Mouse (Mus musculus): ENCODE results near the gene Dnah6. TPM values are rescaled to one million over a fixed set of nuclear protein-coding genes. Genes with fewer than 3 reads are reported as not detected.

The Dnah6 gene
- total and polyA plus RNA-seq, 3 experiments: under 0.01 to 0.06 (median 0.04) TPM

DNA sequence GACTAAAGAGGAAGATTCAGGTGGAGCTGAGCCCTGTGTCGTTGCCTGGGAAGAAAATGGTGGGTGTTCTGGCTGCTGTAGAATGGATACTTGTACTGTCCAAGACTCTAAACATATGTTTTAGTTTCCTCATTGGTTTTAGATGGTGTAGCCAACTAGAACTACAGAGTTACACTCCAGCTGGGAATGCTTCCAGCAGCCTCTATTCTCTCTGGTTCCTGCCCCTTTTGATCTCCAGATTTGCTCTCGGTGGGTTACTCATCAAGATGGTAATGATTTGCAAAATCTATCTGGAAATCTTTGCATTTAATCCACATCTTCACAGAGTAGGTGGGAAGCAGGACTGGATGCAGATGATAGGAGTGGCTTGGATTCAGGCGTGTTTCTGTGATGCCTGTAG lies 80.6 kb downstream of the Dnah6 start:
- dilution Hi-C loops (cut with MboI; ENCODE audit: extremely low pct_ligation_motif_present, extremely low pct_unique_long_range_greater_than_20kb, low sequenced_read_pairs) (no loop called here), in situ Hi-C loops (cut with MboI; ENCODE audit: low pct_ligation_motif_present, low pct_unique_long_range_greater_than_20kb, low sequenced_read_pairs) (no loop called here)
- Histone ChIP-seq H3K4me1 (ENCODE audit: control insufficient read depth in 1 of 2, insufficient read depth in 2 of 2) (no peaks in the 10 kb centered on the region; a peak in 1 of 4 replicates), H3K27ac (ENCODE audit: insufficient read depth, low read depth) (no peak overlapping the region), H3K79me2 (replicated peaks; ENCODE audit: control insufficient read depth, extremely low read depth, insufficient read depth, poor library complexity, severe bottlenecking) (no peaks in the 10 kb centered on the region), H3K9ac (ENCODE audit: insufficient read depth, low read depth) (no peak overlapping the region), H3K36me3 (replicated peaks in 1 of 2; ENCODE audit: control insufficient read depth in 1 of 2, insufficient read depth in 1 of 2, low read length in 1 of 2) (no peaks in the 10 kb centered on the region), H3K27me3 (replicated peaks) (no peaks in the 10 kb centered on the region), H3K9me3 (replicated peaks; ENCODE audit: low read length) (peaks cover 4% of the 10 kb centered on the region), H3K4me3 (replicated peaks in 1 of 3; ENCODE audit: low read depth in 2 of 3, low read length in 2 of 3, poor library complexity in 1 of 3) (no peak overlapping the region), H3K4me2 (ENCODE audit: insufficient read depth, low read depth, poor library complexity, severe bottlenecking) (no peak overlapping the region)
- no peak for TF ChIP-seq NRF1 (IDR thresholded peaks at IDR 0.05; ENCODE audit: low read depth, low read length)
- TF ChIP-seq RCOR1 (conservative IDR thresholded peaks at IDR 0.05; ENCODE audit: low read depth, low read length): no peak
- no peak for DNase-seq (ENCODE audit: extremely low read depth)

DNA sequence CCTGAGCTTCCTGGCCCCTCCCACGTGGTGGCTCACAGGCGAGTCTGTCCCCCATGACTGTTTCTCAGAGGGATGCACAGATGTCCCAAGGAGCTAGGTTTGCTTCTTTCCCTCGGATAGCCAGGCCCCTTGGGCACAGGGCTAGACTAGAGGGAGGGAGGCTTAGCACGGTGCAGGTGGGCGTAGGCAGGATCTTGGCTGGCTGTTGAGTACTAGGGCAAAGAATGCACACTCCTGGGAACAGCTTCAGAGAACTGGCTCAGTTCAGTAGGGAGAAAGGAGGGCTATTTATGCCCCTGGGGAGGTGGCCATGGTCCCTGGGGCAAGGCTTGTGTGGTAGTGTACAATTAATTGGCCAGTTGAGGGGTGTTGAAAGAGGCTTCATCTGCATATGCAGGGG lies 88.7 kb downstream of the Dnah6 start:
- no peak for DNase-seq (ENCODE audit: extremely low read depth)
- Histone ChIP-seq H3K4me3 (replicated peaks in 1 of 3; ENCODE audit: low read depth in 2 of 3, low read length in 2 of 3, poor library complexity in 1 of 3) (no peak overlapping the region), H3K27ac (ENCODE audit: insufficient read depth, low read depth) (no peak overlapping the region), H3K4me2 (ENCODE audit: insufficient read depth, low read depth, poor library complexity, severe bottlenecking) (no peak overlapping the region), H3K27me3 (replicated peaks) (no peaks in the 10 kb centered on the region), H3K9ac (ENCODE audit: insufficient read depth, low read depth) (no peak overlapping the region), H3K9me3 (replicated peaks; ENCODE audit: low read length) (no peaks in the 10 kb centered on the region), H3K36me3 (replicated peaks in 1 of 2; ENCODE audit: control insufficient read depth in 1 of 2, insufficient read depth in 1 of 2, low read length in 1 of 2) (no peaks in the 10 kb centered on the region), H3K79me2 (replicated peaks; ENCODE audit: control insufficient read depth, extremely low read depth, insufficient read depth, poor library complexity, severe bottlenecking) (no peaks in the 10 kb centered on the region), H3K4me1 (ENCODE audit: control insufficient read depth in 1 of 2, insufficient read depth in 2 of 2) (no peaks in the 10 kb centered on the region)
- in situ Hi-C loops (cut with MboI; ENCODE audit: low pct_ligation_motif_present, low pct_unique_long_range_greater_than_20kb, low sequenced_read_pairs) (no loop called here), dilution Hi-C loops (cut with MboI; ENCODE audit: extremely low pct_ligation_motif_present, extremely low pct_unique_long_range_greater_than_20kb, low sequenced_read_pairs) (no loop called here)
- no peak for TF ChIP-seq MEF2A (IDR thresholded peaks at IDR 0.05; ENCODE audit: borderline replicate concordance, low read depth, low read length)
- no peak for TF ChIP-seq PAX5 (IDR thresholded peaks at IDR 0.05; ENCODE audit: low read length)
- no peak for TF ChIP-seq CHD1 (IDR thresholded peaks at IDR 0.05; ENCODE audit: low read depth, low read length)
- no peak for TF ChIP-seq KAT2A (IDR thresholded peaks at IDR 0.05; ENCODE audit: insufficient replicate concordance, low read length)
- TF ChIP-seq CHD2 (IDR thresholded peaks at IDR 0.05; ENCODE audit: low read length): no peak
- TF ChIP-seq ZNF384 (IDR thresholded peaks at IDR 0.05; ENCODE audit: low read depth, low read length): no peak
- TF ChIP-seq ZC3H11A (IDR thresholded peaks at IDR 0.05; ENCODE audit: low read depth, low read length): no peak
- no peak for TF ChIP-seq CTCF (conservative IDR thresholded peaks at IDR 0.05 in 1 of 2, IDR thresholded peaks at IDR 0.05 in 1 of 2; ENCODE audit: low read depth in 2 of 2, low read length in 2 of 2)
- no peak for TF ChIP-seq EP300 (IDR thresholded peaks at IDR 0.05; ENCODE audit: low read length)
- no peak for TF ChIP-seq POLR2A (IDR thresholded peaks at IDR 0.05; ENCODE audit: low read depth, low read length)
- TF ChIP-seq JUN (IDR thresholded peaks at IDR 0.05; ENCODE audit: insufficient read depth, low read depth, low read length): no peak
- no peak for TF ChIP-seq NELFE (IDR thresholded peaks at IDR 0.05; ENCODE audit: low read depth, low read length)
- TF ChIP-seq TBP (conservative IDR thresholded peaks at IDR 0.05; ENCODE audit: low read depth, low read length): no peak
- no peak for TF ChIP-seq UBTF (IDR thresholded peaks at IDR 0.05; ENCODE audit: low read depth, low read length)

DNA sequence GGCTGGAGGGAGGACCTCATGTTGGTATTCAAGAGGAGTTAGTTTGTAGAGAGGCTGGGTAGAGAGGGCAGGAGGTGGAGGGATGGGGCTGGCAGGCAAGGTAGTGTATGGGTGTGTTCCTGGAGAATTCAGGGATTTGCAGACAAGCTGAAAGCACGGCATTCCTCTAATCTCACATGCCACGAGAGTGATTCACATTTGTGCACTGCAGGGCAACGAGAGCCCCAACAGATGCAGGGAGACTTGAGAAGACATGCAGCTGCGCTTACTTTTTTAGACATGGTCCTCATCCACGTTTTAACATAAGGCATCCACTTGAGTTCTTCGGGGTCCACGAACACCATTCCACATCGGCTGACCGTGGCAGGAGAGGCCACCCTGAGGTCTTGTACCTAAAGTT lies 93.9 kb downstream of the Dnah6 start:
- Histone ChIP-seq H3K27ac (ENCODE audit: insufficient read depth, low read depth) (no peak overlapping the region), H3K9ac (ENCODE audit: insufficient read depth, low read depth) (no peak overlapping the region), H3K36me3 (replicated peaks in 1 of 2; ENCODE audit: control insufficient read depth in 1 of 2, insufficient read depth in 1 of 2, low read length in 1 of 2) (no peaks in the 10 kb centered on the region), H3K4me1 (ENCODE audit: control insufficient read depth in 1 of 2, insufficient read depth in 2 of 2) (no peaks in the 10 kb centered on the region), H3K4me3 (replicated peaks in 1 of 3; ENCODE audit: low read depth in 2 of 3, low read length in 2 of 3, poor library complexity in 1 of 3) (no peak overlapping the region), H3K9me3 (replicated peaks; ENCODE audit: low read length) (no peaks in the 10 kb centered on the region), H3K79me2 (replicated peaks; ENCODE audit: control insufficient read depth, extremely low read depth, insufficient read depth, poor library complexity, severe bottlenecking) (no peaks in the 10 kb centered on the region), H3K27me3 (replicated peaks) (no peaks in the 10 kb centered on the region), H3K4me2 (ENCODE audit: insufficient read depth, low read depth, poor library complexity, severe bottlenecking) (no peak overlapping the region)
- dilution Hi-C loops (cut with MboI; ENCODE audit: extremely low pct_ligation_motif_present, extremely low pct_unique_long_range_greater_than_20kb, low sequenced_read_pairs) (no loop called here), in situ Hi-C loops (cut with MboI; ENCODE audit: low pct_ligation_motif_present, low pct_unique_long_range_greater_than_20kb, low sequenced_read_pairs) (no loop called here)
- DNase-seq (ENCODE audit: extremely low read depth): no peak
- no peak for TF ChIP-seq USF2 (conservative IDR thresholded peaks at IDR 0.05; ENCODE audit: low read depth, low read length)
- no peak for TF ChIP-seq TCF12 (IDR thresholded peaks at IDR 0.05; ENCODE audit: low read depth, low read length)
- TF ChIP-seq NRF1 (IDR thresholded peaks at IDR 0.05; ENCODE audit: low read depth, low read length): no peak
- no peak for TF ChIP-seq RAD21 (IDR thresholded peaks at IDR 0.05; ENCODE audit: low read depth, low read length)
- TF ChIP-seq GABPA (IDR thresholded peaks at IDR 0.05; ENCODE audit: insufficient replicate concordance, low read depth, low read length): no peak
- TF ChIP-seq JUND (conservative IDR thresholded peaks at IDR 0.05; ENCODE audit: low read depth, low read length): no peak
- TF ChIP-seq MEF2A (IDR thresholded peaks at IDR 0.05; ENCODE audit: borderline replicate concordance, low read depth, low read length): no peak
- TF ChIP-seq JUN (IDR thresholded peaks at IDR 0.05; ENCODE audit: insufficient read depth, low read depth, low read length): no peak
- no peak for TF ChIP-seq TBP (conservative IDR thresholded peaks at IDR 0.05; ENCODE audit: low read depth, low read length)
- TF ChIP-seq ZMIZ1 (IDR thresholded peaks at IDR 0.05; ENCODE audit: low read depth, low read length): no peak
- no peak for TF ChIP-seq POLR2AphosphoS2 (IDR thresholded peaks at IDR 0.05; ENCODE audit: low read depth, low read length)
- TF ChIP-seq ELF1 (IDR thresholded peaks at IDR 0.05; ENCODE audit: low read depth, low read length): no peak
- TF ChIP-seq RCOR1 (conservative IDR thresholded peaks at IDR 0.05; ENCODE audit: low read depth, low read length): no peak
- no peak for TF ChIP-seq ZNF384 (IDR thresholded peaks at IDR 0.05; ENCODE audit: low read depth, low read length)
- no peak for TF ChIP-seq EP300 (IDR thresholded peaks at IDR 0.05; ENCODE audit: low read length)
- no peak for TF ChIP-seq KAT2A (IDR thresholded peaks at IDR 0.05; ENCODE audit: insufficient replicate concordance, low read length)
- no peak for TF ChIP-seq NELFE (IDR thresholded peaks at IDR 0.05; ENCODE audit: low read depth, low read length)
- no peak for TF ChIP-seq ZKSCAN1 (IDR thresholded peaks at IDR 0.05; ENCODE audit: borderline replicate concordance, low read depth, low read length)
- no peak for TF ChIP-seq MXI1 (IDR thresholded peaks at IDR 0.05; ENCODE audit: low read depth, low read length)
